Mouse (Mus musculus) lung, postnatal 25 days (tissue): ENCODE results near the gene Lypd3.
"Not testable (repeated sequence)": the region's sequence is repeated elsewhere in the genome, so short reads cannot be mapped to it uniquely, and the experiment has no call there.

ENCODE experiments used
- DNase-seq: peaks from one replicate; pipeline ENCODE4 v3.0.0; 2022; ENCODE audit warnings: low spot score

Gene Lypd3

GRCm38 (mm10) chr7:24662575-24662974, 26.2 kb downstream of the Lypd3 start:
- peak; percentile 60 for DNase-seq

DNA sequence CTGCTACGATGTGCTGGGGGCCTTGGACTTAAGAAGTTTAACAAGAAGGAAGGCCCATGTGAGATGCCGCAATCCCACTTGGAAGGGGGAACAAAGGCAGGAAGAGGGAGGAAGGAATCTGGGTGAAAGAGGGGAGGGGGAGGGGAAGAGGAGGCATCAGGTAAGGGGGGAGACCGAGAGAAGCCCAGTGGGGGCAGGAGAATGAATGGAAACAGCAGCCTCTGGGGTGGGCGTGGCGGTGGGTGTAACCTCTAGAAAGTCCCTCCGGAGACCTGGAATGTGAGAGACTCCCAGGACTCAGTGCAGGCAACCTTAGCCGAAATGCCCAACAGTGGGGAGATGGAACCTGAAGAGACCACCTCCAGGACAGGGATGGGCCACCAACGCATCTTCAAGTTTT, 28.0 kb downstream of the Lypd3 start:
- no peak for DNase-seq

DNA sequence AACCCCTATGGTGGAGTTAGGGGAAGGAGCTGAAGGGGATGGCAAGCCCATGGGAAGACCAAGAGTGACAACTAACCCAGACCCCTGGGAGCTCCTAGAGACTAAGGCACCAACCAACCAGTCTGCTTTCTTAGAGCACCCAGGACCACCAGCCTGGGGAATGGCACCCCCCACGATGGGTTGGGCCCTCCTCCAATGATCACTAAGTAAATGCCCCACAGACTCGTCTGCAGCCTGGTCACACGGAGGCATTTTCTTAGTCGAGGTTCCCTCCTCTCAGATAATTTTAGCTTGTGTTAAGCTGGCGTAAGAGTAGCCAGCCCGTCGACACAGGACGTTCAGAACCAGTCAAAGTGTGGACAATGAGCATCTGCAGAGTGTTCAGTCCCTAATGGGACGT, 28.6 kb downstream of the Lypd3 start:
- DNase-seq: no peak

GRCm38 (mm10) chr7:24671944-24672439, 35.6 kb downstream of the Lypd3 start:
- no peak for DNase-seq

- DNase-seq: no peak
Observed at GRCm38 (mm10) chr7:24676575-24676974, 40.2 kb downstream of the Lypd3 start, which contains the start of gene Tex101. Gene Tex101 (minus strand): TSS chr7:24676675.

- DNase-seq: not testable (repeated sequence)
Observed at GRCm38 (mm10) chr7:24684121-24684520, 47.8 kb downstream of the Lypd3 start.

DNA sequence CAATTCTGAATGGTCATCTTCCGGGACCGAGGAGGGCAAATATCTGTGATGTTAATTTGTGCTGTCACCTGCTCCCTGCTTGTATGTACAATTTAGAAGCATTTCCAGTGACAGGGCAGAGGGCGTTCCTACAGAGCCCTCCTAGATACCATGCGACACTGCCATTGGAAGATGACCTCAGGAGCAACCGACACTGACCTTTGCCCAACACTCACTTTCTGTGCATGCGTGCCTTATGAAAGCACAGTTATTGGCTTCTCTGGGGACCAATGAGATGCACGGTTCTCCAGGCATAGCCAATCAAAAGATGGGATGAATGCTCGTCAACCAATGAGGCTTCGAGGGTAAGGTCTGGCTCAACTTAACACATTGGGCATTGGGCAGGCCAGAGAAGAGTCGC, 51.2 kb downstream of the Lypd3 start:
- DNase-seq: not testable (repeated sequence)
